Mouse (Mus musculus): ENCODE data around the gene Agpat1.

The Agpat1 gene

DNA sequence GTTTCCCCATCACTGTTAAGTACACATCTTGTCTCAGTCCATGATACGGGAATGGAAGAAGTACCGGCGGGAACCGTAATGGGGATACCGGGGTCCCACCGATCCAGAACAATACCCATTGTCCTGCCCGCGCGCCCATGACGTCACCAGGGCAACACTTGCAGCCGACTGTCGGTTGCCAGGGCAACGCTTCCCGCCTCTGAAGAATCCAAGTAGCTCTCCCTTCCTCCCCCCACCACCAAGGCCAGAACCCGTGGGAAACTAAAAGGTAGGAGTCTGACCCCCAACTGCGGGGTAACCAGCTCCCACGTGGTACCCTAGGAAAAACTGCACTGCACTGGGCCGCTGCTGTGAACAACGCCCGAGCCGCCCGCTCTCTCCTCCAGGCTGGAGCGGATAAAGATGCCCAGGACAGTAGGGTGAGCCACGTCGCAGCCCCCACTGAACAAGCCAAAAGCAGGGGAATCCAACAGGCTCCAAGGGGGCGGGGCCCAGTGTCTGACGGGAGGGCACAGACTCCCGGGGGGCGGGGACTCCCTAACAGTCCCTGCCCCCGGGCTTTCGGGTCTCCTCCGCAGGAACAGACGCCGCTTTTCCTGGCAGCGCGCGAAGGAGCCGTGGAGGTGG lies 17.2 kb upstream of the Agpat1 start:
- peak; percentile 90 for DNase-seq (ENCODE audit: low spot score)

- peak; percentile 96 for DNase-seq (ENCODE audit: low spot score)
Measured at GRCm38 (mm10) chr17:34587423-34587811, 16.6 kb upstream of the Agpat1 start.

DNA sequence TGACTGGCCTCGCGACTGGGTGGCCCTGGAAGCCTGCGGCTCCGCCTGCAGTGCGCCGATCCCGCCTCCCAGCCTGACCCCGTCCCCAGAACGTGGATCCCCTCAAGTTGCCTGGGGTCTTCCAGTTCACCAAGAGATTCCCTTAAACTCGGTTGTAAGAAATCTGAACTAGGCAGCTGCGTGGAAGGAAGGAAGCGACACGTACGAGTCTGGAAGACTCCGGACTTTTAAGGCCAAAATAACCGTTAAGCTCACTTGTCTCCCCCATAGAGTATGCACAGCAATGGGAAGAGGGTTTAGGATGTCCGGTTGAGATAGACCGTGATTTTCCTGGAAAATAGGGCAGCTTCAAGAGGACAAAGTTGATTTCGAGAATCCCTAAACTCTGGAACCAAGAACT lies 16.2 kb upstream of the Agpat1 start:
- no peak for DNase-seq (ENCODE audit: low spot score)

GRCm38 (mm10) chr17:34588767-34589166 lies 15.3 kb upstream of the Agpat1 start:
- no peak for DNase-seq (ENCODE audit: low spot score)

DNA sequence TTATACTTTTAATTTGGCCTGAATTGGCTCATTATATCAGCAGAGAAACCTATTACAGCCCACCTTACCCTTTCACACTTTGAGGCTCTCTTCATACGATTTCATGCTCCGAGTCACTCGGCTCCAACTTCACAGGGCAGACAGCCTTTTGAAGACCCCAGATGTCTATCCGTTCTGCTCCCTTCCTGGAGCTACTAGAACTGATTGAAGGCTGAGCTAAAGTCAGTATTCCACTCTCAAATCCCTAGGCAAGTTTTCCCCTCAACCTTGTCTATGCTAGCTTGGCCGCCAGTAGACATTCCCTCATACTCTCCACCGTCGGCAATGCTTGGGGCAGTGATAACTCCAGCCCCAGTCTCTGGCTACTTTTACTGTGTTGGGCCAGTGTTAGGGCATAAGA lies 14.9 kb upstream of the Agpat1 start:
- DNase-seq (ENCODE audit: low spot score): no peak

DNA sequence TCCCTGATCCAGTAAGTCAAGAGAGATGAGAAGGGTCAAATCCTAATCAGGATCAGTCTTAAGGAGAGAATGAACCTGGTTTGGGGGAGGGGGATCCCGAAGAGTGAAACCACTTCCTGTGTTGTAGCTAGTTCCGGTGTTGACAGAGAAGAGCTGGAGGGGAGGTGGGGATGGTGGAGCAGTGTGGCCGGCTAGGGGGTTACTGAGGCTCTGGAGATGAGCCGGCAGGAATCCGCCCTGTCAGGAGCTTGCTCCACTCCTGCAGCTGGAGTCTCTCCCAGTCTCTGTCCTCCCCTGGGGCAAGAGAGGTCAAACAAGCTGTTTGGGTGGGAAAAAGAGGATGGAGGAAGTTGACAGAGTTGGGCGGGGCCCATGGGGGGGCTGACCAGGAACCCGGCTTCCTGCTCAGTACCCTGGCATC lies 14.4 kb upstream of the Agpat1 start, which contains the start of gene Gpsm3:
Gene Gpsm3 (plus strand): TSS at position 126 of the 421 bp plus-strand sequence.
- DNase-seq (ENCODE audit: low spot score): peak; percentile 65

DNA sequence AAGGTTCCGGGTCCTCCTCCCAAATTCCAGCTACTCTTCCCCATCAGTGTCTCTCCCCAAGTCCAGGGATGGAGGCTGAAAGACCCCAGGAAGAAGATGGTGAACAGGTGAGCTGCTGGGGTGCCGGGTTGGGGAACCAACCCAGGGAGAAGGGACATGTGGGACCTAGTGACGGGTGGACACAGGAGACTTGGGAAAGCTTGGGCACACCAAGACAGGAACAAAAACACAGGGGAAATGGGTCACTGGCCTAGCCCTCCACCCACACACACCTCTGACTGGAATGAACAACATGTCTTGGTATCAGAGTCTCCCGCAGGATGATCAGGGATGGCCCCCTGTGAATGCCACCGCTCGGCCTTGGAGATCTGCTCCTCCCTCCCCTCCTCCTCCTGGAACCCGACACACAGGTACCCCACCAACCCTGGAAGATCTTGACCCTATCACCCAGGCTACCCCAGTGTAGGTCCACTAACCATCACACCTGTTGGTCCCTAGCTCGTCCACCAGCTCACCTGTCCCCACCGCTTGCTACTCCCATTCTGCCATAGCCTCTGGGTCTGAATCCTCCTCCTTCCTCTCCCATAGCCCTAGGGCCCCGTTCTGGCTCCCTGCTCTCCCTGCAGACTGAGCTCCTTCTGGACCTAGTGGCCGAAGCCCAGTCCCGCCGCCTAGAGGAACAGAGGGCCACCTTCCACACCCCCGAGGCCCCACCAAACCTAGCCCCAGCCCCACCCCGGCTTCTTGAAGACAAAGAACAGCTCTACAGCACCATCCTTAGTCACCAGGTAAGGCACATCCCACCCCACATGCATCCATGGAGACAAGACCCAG lies 13.7 kb upstream of the Agpat1 start:
- DNase-seq (ENCODE audit: low spot score): no peak

GRCm38 (mm10) chr17:34591029-34591993 lies 12.8 kb upstream of the Agpat1 start, which contains the start of gene Pbx2:
TSS of gene Pbx2 (plus strand) at chr17:34591266.
- no peak for DNase-seq (ENCODE audit: low spot score)

- peak; percentile 95 for DNase-seq (ENCODE audit: low spot score)
Measured at GRCm38 (mm10) chr17:34591994-34592375, 12.1 kb upstream of the Agpat1 start.

- DNase-seq (ENCODE audit: low spot score): peak; percentile 46
Measured at GRCm38 (mm10) chr17:34592581-34593549, 11.2 kb upstream of the Agpat1 start.

DNA sequence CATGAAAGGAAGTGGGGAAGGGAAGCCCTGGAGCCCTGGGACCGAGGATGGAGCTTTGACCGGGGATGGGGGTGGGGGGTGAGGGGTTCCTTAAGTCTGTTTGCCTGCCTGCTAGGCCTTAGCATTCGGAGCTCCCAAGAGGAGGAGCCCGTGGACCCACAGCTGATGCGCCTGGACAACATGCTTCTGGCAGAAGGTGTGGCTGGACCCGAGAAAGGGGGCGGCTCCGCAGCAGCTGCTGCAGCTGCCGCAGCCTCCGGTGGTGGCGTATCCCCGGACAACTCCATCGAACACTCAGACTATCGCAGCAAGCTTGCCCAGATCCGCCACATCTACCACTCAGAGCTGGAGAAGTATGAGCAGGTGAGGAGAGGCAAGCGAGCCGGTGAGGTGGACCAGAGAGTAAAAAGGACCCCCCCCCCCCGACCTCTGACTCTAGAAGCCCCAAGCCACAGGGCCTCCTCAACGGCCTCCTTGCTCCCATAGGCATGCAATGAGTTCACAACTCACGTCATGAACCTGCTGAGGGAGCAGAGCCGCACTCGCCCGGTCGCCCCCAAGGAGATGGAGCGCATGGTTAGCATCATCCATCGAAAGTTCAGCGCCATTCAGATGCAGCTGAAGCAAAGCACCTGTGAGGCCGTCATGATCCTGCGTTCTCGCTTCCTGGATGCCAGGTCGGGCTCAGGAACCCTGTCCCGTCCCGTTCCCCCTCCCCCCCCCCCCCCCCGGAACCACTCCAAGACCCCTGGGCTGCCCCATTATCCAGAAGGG lies 10.1 kb upstream of the Agpat1 start:
- DNase-seq (ENCODE audit: low spot score): no peak

DNA sequence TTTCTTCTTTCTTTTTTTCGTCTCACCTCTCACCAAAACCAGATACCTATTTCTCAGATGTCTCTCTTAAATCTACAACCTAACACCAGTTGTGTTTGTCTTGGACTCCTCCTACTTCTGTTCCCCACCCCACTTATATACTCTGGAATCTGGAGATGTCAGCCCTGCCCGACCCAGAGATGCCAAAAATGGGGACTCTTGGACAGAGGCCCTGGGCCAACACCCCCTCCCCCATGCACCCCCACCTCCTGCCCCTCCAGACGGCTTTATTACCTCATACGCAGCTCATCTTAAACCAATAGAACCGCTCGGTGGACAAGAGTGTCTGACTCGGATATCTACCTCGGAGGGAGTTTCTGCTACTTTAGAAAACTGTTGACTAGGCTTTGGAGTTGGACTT lies 8.0 kb upstream of the Agpat1 start:
- no peak for DNase-seq (ENCODE audit: low spot score)

DNA sequence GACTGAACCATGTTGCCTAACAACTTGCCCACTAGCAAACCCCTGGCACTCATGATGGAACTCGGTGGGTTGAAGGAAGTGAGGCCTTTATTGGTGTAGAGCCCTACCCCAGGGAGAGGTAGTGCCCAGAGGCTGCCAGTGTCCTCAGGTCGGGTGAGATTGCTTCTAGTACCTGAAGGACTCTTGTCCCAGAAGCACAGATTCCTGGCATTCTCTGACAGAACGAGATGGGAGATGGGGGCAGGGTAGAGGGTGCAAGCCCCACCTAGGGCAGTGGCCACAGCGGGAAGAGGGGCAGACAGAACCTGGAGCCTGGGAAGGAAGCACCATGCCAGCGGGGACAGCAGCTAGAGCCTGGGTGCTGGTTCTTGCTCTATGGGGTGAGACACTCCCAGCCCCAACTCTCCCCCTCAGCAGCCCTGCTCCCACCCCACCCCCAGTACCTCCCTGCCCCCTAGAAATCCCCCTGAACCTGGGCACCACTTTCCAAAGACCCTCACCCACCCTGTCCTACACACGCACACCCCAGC lies 6.4 kb upstream of the Agpat1 start, which contains the start of gene Ager:
Gene Ager (plus strand): TSS at position 297 of the 530 bp plus-strand sequence.
- DNase-seq (ENCODE audit: low spot score): no peak

- DNase-seq (ENCODE audit: low spot score): no peak
Measured at GRCm38 (mm10) chr17:34599891-34600290, 4.2 kb upstream of the Agpat1 start.

DNA sequence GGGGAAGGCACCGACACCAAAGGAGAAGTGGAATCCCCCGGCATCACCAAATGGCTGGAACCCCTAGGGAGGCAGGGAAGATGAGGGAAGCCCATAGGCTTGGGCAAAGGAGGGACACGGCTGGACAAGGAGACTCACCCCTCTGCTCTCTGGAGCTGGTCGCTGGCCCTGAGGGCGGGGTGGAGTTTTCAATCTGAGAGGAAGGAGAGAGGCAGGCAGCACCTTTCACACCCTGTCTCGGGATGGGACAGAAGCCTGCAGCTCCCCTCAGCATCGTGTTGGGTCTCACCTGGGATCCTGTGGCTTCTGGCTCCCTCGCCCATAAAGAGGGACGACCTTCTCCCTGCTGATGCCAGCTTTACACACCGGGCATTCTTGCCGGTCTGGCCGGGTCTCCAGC lies 2.3 kb upstream of the Agpat1 start:
- no peak for DNase-seq (ENCODE audit: low spot score)

DNA sequence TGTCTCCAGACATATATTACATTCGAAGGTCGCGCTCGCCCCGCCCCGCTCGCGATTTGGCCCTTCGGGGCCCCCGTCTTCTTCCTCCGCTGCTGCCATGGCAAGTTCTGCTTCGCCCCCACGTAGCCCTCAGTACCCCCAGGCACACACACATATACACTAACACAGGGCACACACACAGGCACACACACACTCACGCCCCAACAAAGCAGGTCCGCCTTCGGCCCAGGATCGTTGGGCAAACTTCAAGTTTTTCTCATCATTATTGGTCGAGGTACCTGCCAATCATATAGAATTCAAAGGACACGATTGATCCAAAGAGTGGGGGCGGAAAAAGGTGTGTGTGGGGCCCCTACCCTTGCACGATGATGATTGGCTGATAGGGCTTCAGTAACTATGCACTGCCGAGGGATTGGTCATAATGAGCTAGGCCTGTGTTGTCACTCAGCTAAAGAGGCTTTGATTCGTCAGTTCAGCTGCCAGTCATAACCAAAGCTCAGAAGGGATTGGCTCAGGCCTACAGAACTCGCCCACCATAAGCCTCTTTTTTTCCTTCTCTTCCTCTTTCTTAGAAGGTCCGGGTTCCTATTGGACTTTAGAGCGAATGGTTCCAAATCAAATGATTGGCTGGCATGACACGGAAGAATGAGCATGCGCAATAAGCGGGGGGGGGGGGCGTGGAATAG lies 544 bp upstream of the Agpat1 start, which contains the start of gene Rnf5:
Gene Rnf5 (minus strand): TSS at position 316 of the 686 bp plus-strand sequence.
- DNase-seq (ENCODE audit: low spot score): peak; percentile 100

DNA sequence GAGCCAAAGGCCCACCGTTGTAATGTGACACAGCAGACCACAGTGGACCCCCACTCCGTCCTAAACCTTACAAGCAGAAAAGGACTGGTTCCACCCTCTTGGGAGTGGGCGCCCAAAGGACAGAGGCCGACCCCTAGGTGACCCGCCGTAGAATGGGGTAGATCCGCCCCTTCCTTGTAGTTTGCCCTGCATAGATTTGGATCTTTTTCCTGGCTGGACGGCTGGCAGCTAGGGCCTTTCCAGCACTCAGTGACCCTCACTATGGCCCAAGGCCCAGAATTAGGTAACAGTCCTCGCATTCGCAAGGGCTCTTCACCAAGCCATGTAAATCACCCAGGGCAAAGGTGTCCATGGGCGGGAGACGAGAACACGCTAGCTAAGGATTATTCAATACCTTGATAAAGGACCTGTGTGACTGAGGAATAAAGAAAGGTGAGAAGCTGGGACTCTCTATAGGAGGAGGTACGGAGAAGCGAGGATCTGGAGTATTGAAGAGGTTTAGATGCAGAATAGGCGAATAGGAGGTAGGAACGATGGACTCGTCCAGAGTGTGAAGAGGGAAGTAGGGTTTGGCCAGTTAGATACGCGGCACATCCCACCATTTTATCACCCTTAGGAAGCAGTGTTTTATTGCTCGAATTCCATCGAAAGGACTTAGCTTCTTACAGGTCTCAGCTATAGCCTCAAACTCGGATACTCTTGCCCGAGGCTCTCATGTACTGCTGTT lies 612 bp downstream of the Agpat1 start:
- DNase-seq (ENCODE audit: low spot score): peak; percentile 59

DNA sequence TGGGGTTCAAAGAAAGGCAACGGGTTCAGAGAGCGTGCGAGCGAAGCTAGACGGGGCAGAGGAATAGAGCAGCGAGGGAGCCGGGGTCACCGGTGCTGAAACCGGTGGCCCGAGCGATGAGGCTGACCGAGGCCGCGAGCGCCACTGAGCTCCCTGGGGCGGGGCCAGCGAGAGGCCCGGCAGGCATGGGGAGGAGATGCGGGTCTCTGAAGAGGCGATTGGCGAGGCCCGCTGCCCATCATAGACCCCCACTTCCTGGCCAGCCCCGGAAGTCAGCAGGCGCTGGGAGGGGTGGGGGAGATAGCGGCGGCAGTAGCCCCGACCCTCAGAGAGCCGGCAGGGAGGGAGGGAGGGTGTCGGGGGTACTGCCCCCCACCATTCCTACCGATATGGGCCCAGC lies 1.5 kb downstream of the Agpat1 start:
- DNase-seq (ENCODE audit: low spot score): peak; percentile 98

Measured in urinary bladder, postnatal 14 days (tissue).